ENCODE assay signal across 18 mouse cellular contexts in genomic region chr10:39456776-39457175, GRCm38 (mm10).
DNase-seq lines count a peak whose midpoint lies in the region; ATAC-seq and TF ChIP-seq lines count a peak whose summit lies in the region.
"Had no signal": no experiment of that assay in that cellular context is flagged by ENCODE, and none has a peak within 500 bp of the region (broad histone marks: within the 10 kb centered on the region; RNA-seq: fewer than 3 reads in every experiment).

No protein-coding gene starts in this region.

- DNase-seq in forebrain, embryonic 14.5 days (ENCODE audit: low spot score) = no peak
- no peak for DNase-seq in forebrain, postnatal 0 days
- no peak for DNase-seq in liver, embryonic 11.5 days (ENCODE audit: low spot score)
- DNase-seq in liver (no peak), CH12.LX (ENCODE audit: extremely low read depth) (peak; percentile 64)
- no peak for DNase-seq in liver, embryonic 14.5 days (ENCODE audit: low read depth in 3 of 3, low spot score in 3 of 3)
- DNase-seq in urinary bladder, postnatal 36 days (ENCODE audit: low spot score in 2 of 2) = no peak
- DNase-seq: adrenal gland, postnatal 10 days; cerebellum, adult 11-12 months; cerebellum, adult 9-10 months; gastrocnemius, postnatal 36 days; heart, adult 18-20 months; heart, postnatal 14 days; kidney, adult 11 months had no signal

- H3K27me3 ChIP-seq in forebrain, embryonic 14.5 days (replicated peaks; ENCODE audit: control insufficient read depth, insufficient read depth, low read length) = no peaks in the 10 kb centered on the region
- H3K27me3 ChIP-seq in forebrain, postnatal 0 days (ENCODE audit: insufficient read depth, low read length) = no peaks in the 10 kb centered on the region
- H3K27me3 ChIP-seq in liver, embryonic 11.5 days (replicated peaks; ENCODE audit: control insufficient read depth, insufficient read depth, low read length) = no peaks in the 10 kb centered on the region
- no peaks in the 10 kb centered on the region for H3K27me3 ChIP-seq in CH12.LX (replicated peaks)
- H3K27me3 ChIP-seq in liver, embryonic 14.5 days (ENCODE audit: control insufficient read depth, insufficient read depth, low read length) = no peaks in the 10 kb centered on the region
- H3K27me3 ChIP-seq: embryonic facial prominence, embryonic 13.5 days; forebrain, embryonic 12.5 days had no signal

- no peak for ATAC-seq in forebrain, embryonic 14.5 days
- ATAC-seq in forebrain, postnatal 0 days = no peak
- no peak for ATAC-seq in liver, embryonic 11.5 days (replicated peaks; ENCODE audit: low FRiP score)
- no peak for ATAC-seq in liver, embryonic 14.5 days (ENCODE audit: insufficient read depth)
- no peak for ATAC-seq in frontal cortex, adult (ENCODE audit: low TSS enrichment)

- no peak overlapping the region for H3K4me2 ChIP-seq in forebrain, embryonic 14.5 days (ENCODE audit: low read length)
- no peak overlapping the region for H3K4me2 ChIP-seq in forebrain, postnatal 0 days (ENCODE audit: low read depth)
- H3K4me2 ChIP-seq in liver, embryonic 11.5 days = no peak overlapping the region
- H3K4me2 ChIP-seq in CH12.LX (ENCODE audit: insufficient read depth, low read depth, poor library complexity, severe bottlenecking) = no peak overlapping the region
- H3K4me2 ChIP-seq in liver, embryonic 14.5 days (ENCODE audit: low read depth) = no peak overlapping the region
- H3K4me2 ChIP-seq: embryonic facial prominence, embryonic 13.5 days; forebrain, embryonic 12.5 days had no signal

- TF ChIP-seq EP300 in CH12.LX (IDR thresholded peaks at IDR 0.05; ENCODE audit: low read length) = no peak
- no peak for TF ChIP-seq EP300 in liver, embryonic 14.5 days (IDR thresholded peaks at IDR 0.05; ENCODE audit: low read depth)

- H3K79me2 ChIP-seq in CH12.LX (replicated peaks; ENCODE audit: control insufficient read depth, extremely low read depth, insufficient read depth, poor library complexity, severe bottlenecking) = no peaks in the 10 kb centered on the region

- TF ChIP-seq POLR2A in CH12.LX (IDR thresholded peaks at IDR 0.05; ENCODE audit: low read depth, low read length) = no peak

- peak; percentile 38 for TF ChIP-seq RAD21 in CH12.LX (IDR thresholded peaks at IDR 0.05; ENCODE audit: low read depth, low read length)

- H3K4me1 ChIP-seq in forebrain, embryonic 14.5 days (ENCODE audit: control insufficient read depth, insufficient read depth, low read length) = peaks cover 43% of the 10 kb centered on the region
- peaks cover 16% of the 10 kb centered on the region for H3K4me1 ChIP-seq in forebrain, postnatal 0 days (ENCODE audit: insufficient read depth)
- H3K4me1 ChIP-seq in liver, embryonic 11.5 days (replicated peaks; ENCODE audit: control insufficient read depth, insufficient read depth, low read length) = peaks cover 23% of the 10 kb centered on the region
- peaks cover 9 to 57% of the 10 kb centered on the region in 2 experiments for H3K4me1 ChIP-seq in CH12.LX (ENCODE audit: control insufficient read depth in 1 of 2, insufficient read depth in 2 of 2)
- H3K4me1 ChIP-seq in liver, embryonic 14.5 days (replicated peaks; ENCODE audit: control insufficient read depth in 2 of 2, insufficient read depth in 2 of 2, low read length in 1 of 2) = peaks cover 13 to 33% of the 10 kb centered on the region in 2 experiments

- no peak for TF ChIP-seq CTCF in forebrain, postnatal 0 days (IDR thresholded peaks at IDR 0.05; ENCODE audit: low read depth)
- TF ChIP-seq CTCF in CH12.LX (conservative IDR thresholded peaks at IDR 0.05 in 1 of 2, IDR thresholded peaks at IDR 0.05 in 1 of 2; ENCODE audit: low read depth in 2 of 2, low read length in 2 of 2) = peak in 1 of 2 experiments; percentile 42; a peak in 2 of 4 replicates
- peak; percentile 26 for TF ChIP-seq CTCF in liver, embryonic 14.5 days (IDR thresholded peaks at IDR 0.05; ENCODE audit: low read depth)

- 89% methylated on average over 6 of the region's 6 CpGs for WGBS in forebrain, embryonic 14.5 days
- WGBS in forebrain, postnatal 0 days = 89% methylated on average over 6 of the region's 6 CpGs
- WGBS in liver, embryonic 11.5 days = 80% methylated on average over 6 of the region's 6 CpGs
- 71% methylated on average over 6 of the region's 6 CpGs for WGBS in liver, embryonic 14.5 days (ENCODE audit: insufficient replicate concordance)

- H3K36me3 ChIP-seq in forebrain, embryonic 14.5 days (ENCODE audit: control insufficient read depth, insufficient read depth, low read length) = peaks cover 5% of the 10 kb centered on the region; the same call in 1 of the 2 replicates
- no peaks in the 10 kb centered on the region for H3K36me3 ChIP-seq in forebrain, postnatal 0 days (ENCODE audit: insufficient read depth)
- H3K36me3 ChIP-seq in liver, embryonic 11.5 days (ENCODE audit: control insufficient read depth, insufficient read depth, low read length) = no peaks in the 10 kb centered on the region
- peaks cover 0 to 35% of the 10 kb centered on the region in 2 experiments for H3K36me3 ChIP-seq in CH12.LX (replicated peaks in 1 of 2; ENCODE audit: control insufficient read depth in 1 of 2, insufficient read depth in 1 of 2, low read length in 1 of 2)
- no peaks in the 10 kb centered on the region for H3K36me3 ChIP-seq in liver, embryonic 14.5 days (replicated peaks; ENCODE audit: control insufficient read depth, insufficient read depth, low read depth)
- H3K36me3 ChIP-seq: embryonic facial prominence, embryonic 13.5 days; forebrain, embryonic 12.5 days; heart, embryonic 10.5 days had no signal

- H3K9ac ChIP-seq in forebrain, embryonic 14.5 days (ENCODE audit: low read length) = no peak overlapping the region
- no peak overlapping the region for H3K9ac ChIP-seq in forebrain, postnatal 0 days
- H3K9ac ChIP-seq in liver, embryonic 11.5 days (ENCODE audit: low read depth, low read length) = no peak overlapping the region
- no peak overlapping the region for H3K9ac ChIP-seq in CH12.LX (ENCODE audit: insufficient read depth, low read depth)
- H3K9ac ChIP-seq in liver, embryonic 14.5 days (replicated peaks) = no peak overlapping the region
- H3K9ac ChIP-seq: embryonic facial prominence, embryonic 13.5 days; forebrain, embryonic 12.5 days had no signal

- H3K4me3 ChIP-seq in forebrain, embryonic 14.5 days (ENCODE audit: low read depth, low read length) = no peak overlapping the region
- no peak overlapping the region for H3K4me3 ChIP-seq in forebrain, postnatal 0 days (ENCODE audit: low read depth, low read length)
- H3K4me3 ChIP-seq in liver, embryonic 11.5 days (ENCODE audit: low read depth, low read length) = no peak overlapping the region
- H3K4me3 ChIP-seq in CH12.LX (replicated peaks in 1 of 3; ENCODE audit: low read depth in 2 of 3, low read length in 2 of 3, poor library complexity in 1 of 3) = no peak overlapping the region
- H3K4me3 ChIP-seq in liver, embryonic 14.5 days (ENCODE audit: insufficient read depth in 1 of 2, low read depth in 2 of 2, low read length in 2 of 2) = no peak overlapping the region
- H3K4me3 ChIP-seq: embryonic facial prominence, embryonic 13.5 days; forebrain, embryonic 12.5 days; heart, embryonic 10.5 days had no signal

- H3K27ac ChIP-seq in forebrain, embryonic 14.5 days (ENCODE audit: low read depth, low read length) = 0 out of 2 replicates have a peak overlapping the region, but pooled peaks have one; percentile 30
- no peak overlapping the region for H3K27ac ChIP-seq in forebrain, postnatal 0 days (ENCODE audit: low read depth, low read length)
- peak overlapping the region; percentile 8; the same call in 1 of the 2 replicates for H3K27ac ChIP-seq in liver, embryonic 11.5 days (ENCODE audit: low read depth, low read length)
- no peak overlapping the region for H3K27ac ChIP-seq in CH12.LX (ENCODE audit: insufficient read depth, low read depth)
- H3K27ac ChIP-seq in liver, embryonic 14.5 days = no peak overlapping the region
- H3K27ac ChIP-seq: embryonic facial prominence, embryonic 13.5 days; forebrain, embryonic 12.5 days; heart, embryonic 10.5 days had no signal

- dilution Hi-C loops in CH12.LX (cut with MboI; ENCODE audit: extremely low pct_ligation_motif_present, extremely low pct_unique_long_range_greater_than_20kb, low sequenced_read_pairs) = no loop called here

- in situ Hi-C loops in CH12.LX (cut with MboI; ENCODE audit: low pct_ligation_motif_present, low pct_unique_long_range_greater_than_20kb, low sequenced_read_pairs) = no loop called here

- no peaks in the 10 kb centered on the region for H3K9me3 ChIP-seq in forebrain, embryonic 14.5 days (replicated peaks; ENCODE audit: control insufficient read depth, low read length)
- H3K9me3 ChIP-seq in forebrain, postnatal 0 days (ENCODE audit: low read length) = no peaks in the 10 kb centered on the region
- no peaks in the 10 kb centered on the region for H3K9me3 ChIP-seq in liver, embryonic 11.5 days (ENCODE audit: control insufficient read depth, low read length)
- H3K9me3 ChIP-seq in CH12.LX (replicated peaks; ENCODE audit: low read length) = no peaks in the 10 kb centered on the region
- no peaks in the 10 kb centered on the region for H3K9me3 ChIP-seq in liver, embryonic 14.5 days (ENCODE audit: control insufficient read depth, low read length)
- H3K9me3 ChIP-seq: embryonic facial prominence, embryonic 13.5 days; forebrain, embryonic 12.5 days; heart, embryonic 10.5 days had no signal

TF ChIP-seq in CH12.LX, 34 proteins besides CTCF, POLR2A, EP300 and RAD21:
- TF ChIP-seq ETS1 (conservative IDR thresholded peaks at IDR 0.05; ENCODE audit: low read depth, low read length) (peak; percentile 26; the same call in 1 of the 2 replicates), HCFC1 (IDR thresholded peaks at IDR 0.05; ENCODE audit: low read depth, low read length) (no peak), SMC3 (IDR thresholded peaks at IDR 0.05; ENCODE audit: low read depth, low read length) (peak; percentile 51), ELF1 (IDR thresholded peaks at IDR 0.05; ENCODE audit: low read depth, low read length) (no peak), MYC (IDR thresholded peaks at IDR 0.05; ENCODE audit: low read depth, low read length) (0 out of 2 replicates have a peak, but pooled peaks have one; percentile 21), ZC3H11A (IDR thresholded peaks at IDR 0.05; ENCODE audit: low read depth, low read length) (no peak), SIN3A (IDR thresholded peaks at IDR 0.05; ENCODE audit: low read length) (no peak)

Comparison
In these comparisons a context has a peak if more than half of its experiments do, and no peak if none do; other contexts are left out.
1. H3K27ac ChIP-seq: peak in forebrain, embryonic 14.5 days (single experiment) and liver, embryonic 11.5 days (single experiment); none in forebrain, postnatal 0 days (single experiment), CH12.LX (single experiment) and liver, embryonic 14.5 days (single experiment).